ENCODE assay signal across 8 mouse cellular contexts in genomic region chr16:4542236-4542774, GRCm38 (mm10). TPM values are rescaled to one million over a fixed set of nuclear protein-coding genes. Genes with fewer than 3 reads are reported as not detected.
A peak's percentile ranks its signal among the peaks of the same experiment; 100 is the strongest.
DNase-seq lines count a peak whose midpoint lies in the region; ATAC-seq and TF ChIP-seq lines count a peak whose summit lies in the region.

No protein-coding gene starts in this region.

- H3K9ac ChIP-seq in kidney, postnatal 0 days (ENCODE audit: low read depth, low read length), result peak overlapping the region; percentile 31; the same call in 1 of the 2 replicates
- no peak overlapping the region for H3K9ac ChIP-seq in embryonic facial prominence, embryonic 12.5 days
- peak overlapping the region; percentile 40 for H3K9ac ChIP-seq in hindbrain, postnatal 0 days (replicated peaks; ENCODE audit: low read length)
- H3K9ac ChIP-seq in midbrain, embryonic 16.5 days (ENCODE audit: low read depth, low read length), result peak overlapping the region; percentile 6; the same call in 1 of the 2 replicates

- intact Hi-C loops in left cerebral cortex, postnatal 4 days (cut with DNase I), result loop anchor here (5.0 kb wide), 3 partner anchors 50 to 240 kb away; no protein-coding TSS in a partner anchor

- WGBS in kidney, postnatal 0 days, result 34% methylated on average over 7 of the region's 7 CpGs
- 44% methylated on average over 7 of the region's 7 CpGs for WGBS in embryonic facial prominence, embryonic 12.5 days
- WGBS in hindbrain, postnatal 0 days, result 46% methylated on average over 7 of the region's 7 CpGs
- 46% methylated on average over 7 of the region's 7 CpGs for WGBS in midbrain, embryonic 16.5 days

- H3K9me3 ChIP-seq in kidney, postnatal 0 days (replicated peaks; ENCODE audit: low read length), result no peaks in the 10 kb centered on the region
- no peaks in the 10 kb centered on the region for H3K9me3 ChIP-seq in embryonic facial prominence, embryonic 12.5 days
- no peaks in the 10 kb centered on the region for H3K9me3 ChIP-seq in hindbrain, postnatal 0 days (ENCODE audit: low read length)
- H3K9me3 ChIP-seq in midbrain, embryonic 16.5 days (replicated peaks; ENCODE audit: control insufficient read depth, low read length, poor library complexity, severe bottlenecking), result no peaks in the 10 kb centered on the region

- peaks cover 14% of the 10 kb centered on the region; the same call in 1 of the 2 replicates for H3K36me3 ChIP-seq in kidney, postnatal 0 days (ENCODE audit: insufficient read depth, low read length)
- peaks cover 24% of the 10 kb centered on the region for H3K36me3 ChIP-seq in embryonic facial prominence, embryonic 12.5 days
- peaks cover 9% of the 10 kb centered on the region; the same call in 1 of the 2 replicates for H3K36me3 ChIP-seq in hindbrain, postnatal 0 days (ENCODE audit: insufficient read depth, low read length)
- H3K36me3 ChIP-seq in midbrain, embryonic 16.5 days (ENCODE audit: control insufficient read depth, insufficient read depth, low read length), result peaks cover 3% of the 10 kb centered on the region; the same call in 1 of the 2 replicates

- DNase-seq in kidney, postnatal 0 days (ENCODE audit: low spot score), result no peak
- DNase-seq in kidney, postnatal 10 days, result no peak
- DNase-seq in hindbrain, postnatal 0 days (ENCODE audit: low spot score), result no peak
- DNase-seq in thymus, postnatal 14 days, result no peak
- DNase-seq in left cerebral cortex, postnatal 4 days, result no peak

- H3K4me1 ChIP-seq in kidney, postnatal 0 days (replicated peaks; ENCODE audit: insufficient read depth, low read length), result no peaks in the 10 kb centered on the region
- peaks cover 8% of the 10 kb centered on the region; the same call in 1 of the 2 replicates for H3K4me1 ChIP-seq in embryonic facial prominence, embryonic 12.5 days
- H3K4me1 ChIP-seq in hindbrain, postnatal 0 days (ENCODE audit: insufficient read depth, low read length), result 0 out of 2 replicates have a peak, but pooled peaks cover 5% of the 10 kb centered on the region
- peaks cover 5% of the 10 kb centered on the region; the same call in 1 of the 2 replicates for H3K4me1 ChIP-seq in midbrain, embryonic 16.5 days (ENCODE audit: control insufficient read depth, insufficient read depth, low read length)

- H3K27ac ChIP-seq in kidney, postnatal 0 days, result no peak overlapping the region
- H3K27ac ChIP-seq in embryonic facial prominence, embryonic 12.5 days, result no peak overlapping the region
- peak overlapping the region; percentile 48; the same call in 1 of the 2 replicates for H3K27ac ChIP-seq in hindbrain, postnatal 0 days
- no peak overlapping the region for H3K27ac ChIP-seq in midbrain, embryonic 16.5 days (ENCODE audit: low read length)

- no peak overlapping the region for H3K4me3 ChIP-seq in kidney, postnatal 0 days (replicated peaks; ENCODE audit: low read depth, low read length)
- peak overlapping the region; percentile 41 for H3K4me3 ChIP-seq in embryonic facial prominence, embryonic 12.5 days
- peak overlapping the region; percentile 53 for H3K4me3 ChIP-seq in hindbrain, postnatal 0 days (ENCODE audit: low read length)
- H3K4me3 ChIP-seq in midbrain, embryonic 16.5 days (ENCODE audit: low read depth, low read length), result peak overlapping the region; percentile 55

- H3K27me3 ChIP-seq in kidney, postnatal 0 days (ENCODE audit: insufficient read depth, low read length), result no peaks in the 10 kb centered on the region
- H3K27me3 ChIP-seq in embryonic facial prominence, embryonic 12.5 days, result no peaks in the 10 kb centered on the region
- no peaks in the 10 kb centered on the region for H3K27me3 ChIP-seq in hindbrain, postnatal 0 days (ENCODE audit: insufficient read depth, low read length)
- no peaks in the 10 kb centered on the region for H3K27me3 ChIP-seq in midbrain, embryonic 16.5 days (ENCODE audit: control insufficient read depth, insufficient read depth, low read depth, low read length)

- H3K4me2 ChIP-seq in kidney, postnatal 0 days (ENCODE audit: low read length), result peak overlapping the region; percentile 36
- H3K4me2 ChIP-seq in embryonic facial prominence, embryonic 12.5 days (replicated peaks), result peak overlapping the region; percentile 50
- peak overlapping the region; percentile 54 for H3K4me2 ChIP-seq in hindbrain, postnatal 0 days (ENCODE audit: low read depth, low read length)
- peak overlapping the region; percentile 57 for H3K4me2 ChIP-seq in midbrain, embryonic 16.5 days (ENCODE audit: low read length)

- no peak; the same call in 1 of the 2 replicates for ATAC-seq in kidney, postnatal 0 days (replicated peaks; ENCODE audit: low FRiP score, low read depth)
- no peak for ATAC-seq in embryonic facial prominence, embryonic 12.5 days (ENCODE audit: insufficient number of reproducible peaks, insufficient read depth, low FRiP score, low TSS enrichment)
- no peak for ATAC-seq in hindbrain, postnatal 0 days
- peak; percentile 47; the same call in 1 of the 2 replicates for ATAC-seq in midbrain, embryonic 16.5 days
- no peak for ATAC-seq in CD4-positive, CD25-positive, alpha-beta regulatory T cell, adult 4 months

- TF ChIP-seq CTCF in kidney, postnatal 0 days (IDR thresholded peaks at IDR 0.05; ENCODE audit: low read depth), result no peak
- TF ChIP-seq CTCF in hindbrain, postnatal 0 days (IDR thresholded peaks at IDR 0.05; ENCODE audit: low read depth), result no peak

RNA-seq across cellular contexts. Expression of gene Srl, which starts 0.7 kb away (rescaled TPM):
- polyA plus RNA-seq in kidney, postnatal 0 days (2015; fragmentation: Nextera tagmentation; extraction: Ambion mirVana), result 8.5 and 11.6 TPM in 2 replicates
- polyA plus RNA-seq in embryonic facial prominence, embryonic 12.5 days (2016; fragmentation: Nextera tagmentation; extraction: Ambion mirVana), result 29.5 and 31.9 TPM in 2 replicates
- 28.3 and 50.6 TPM in 2 replicates for total RNA-seq in hindbrain, postnatal 0 days (2014; rRNA removed)
- 8.7 and 10.6 TPM in 2 replicates for polyA plus RNA-seq in hindbrain, postnatal 0 days (2015; fragmentation: Nextera tagmentation; extraction: Ambion mirVana)
- polyA plus RNA-seq in midbrain, embryonic 16.5 days (2015; fragmentation: Nextera tagmentation; extraction: Ambion mirVana), result 23.0 and 27.4 TPM in 2 replicates
- polyA plus RNA-seq in CD4-positive, CD25-positive, alpha-beta regulatory T cell, adult 4 months (2017; shearing (Covaris generic)), result under 1 TPM; 0.42 to 0.97 TPM
- 10 to 100 TPM; 34.2 to 41.4 TPM for total RNA-seq in left cerebral cortex, postnatal 4 days (2021)

RNA-seq across cellular contexts. Expression of gene Tfap4, which starts 17.3 kb away (rescaled TPM):
- polyA plus RNA-seq in kidney, postnatal 0 days (2015; fragmentation: Nextera tagmentation; extraction: Ambion mirVana), result 17.2 and 19.6 TPM in 2 replicates
- 27.8 and 31.5 TPM in 2 replicates for polyA plus RNA-seq in embryonic facial prominence, embryonic 12.5 days (2016; fragmentation: Nextera tagmentation; extraction: Ambion mirVana)
- total RNA-seq in hindbrain, postnatal 0 days (2014; rRNA removed), result 7.8 and 9.3 TPM in 2 replicates
- polyA plus RNA-seq in hindbrain, postnatal 0 days (2015; fragmentation: Nextera tagmentation; extraction: Ambion mirVana), result 7.0 and 7.6 TPM in 2 replicates
- polyA plus RNA-seq in midbrain, embryonic 16.5 days (2015; fragmentation: Nextera tagmentation; extraction: Ambion mirVana), result 8.0 and 9.1 TPM in 2 replicates
- polyA plus RNA-seq in CD4-positive, CD25-positive, alpha-beta regulatory T cell, adult 4 months (2017; shearing (Covaris generic)), result 1 to 10 TPM; 6.5 to 7.3 TPM
- total RNA-seq in left cerebral cortex, postnatal 4 days (2021), result 10 to 100 TPM; 13.0 to 13.4 TPM

RNA-seq across cellular contexts. Expression of gene Glis2, which starts 52.2 kb away (rescaled TPM):
- 74.6 and 78.8 TPM in 2 replicates for polyA plus RNA-seq in kidney, postnatal 0 days (2015; fragmentation: Nextera tagmentation; extraction: Ambion mirVana)
- 33.0 and 33.4 TPM in 2 replicates for polyA plus RNA-seq in embryonic facial prominence, embryonic 12.5 days (2016; fragmentation: Nextera tagmentation; extraction: Ambion mirVana)
- total RNA-seq in hindbrain, postnatal 0 days (2014; rRNA removed), result 25.8 and 28.2 TPM in 2 replicates
- polyA plus RNA-seq in hindbrain, postnatal 0 days (2015; fragmentation: Nextera tagmentation; extraction: Ambion mirVana), result 12.0 and 12.5 TPM in 2 replicates
- polyA plus RNA-seq in midbrain, embryonic 16.5 days (2015; fragmentation: Nextera tagmentation; extraction: Ambion mirVana), result 13.0 and 14.0 TPM in 2 replicates
- under 1 TPM in 1 of 2 experiments, not detected in 1; 0.73 TPM for polyA plus RNA-seq in CD4-positive, CD25-positive, alpha-beta regulatory T cell, adult 4 months (2017; shearing (Covaris generic))
- 10 to 100 TPM; 29.0 to 32.8 TPM for total RNA-seq in left cerebral cortex, postnatal 4 days (2021)
